Mouse (Mus musculus) cerebellum, postnatal 10 days (tissue): ENCODE measurements around the gene Cnr2.

Experiments
- DNase-seq, 2 experiments: peaks; one replicate each; pipeline ENCODE4 v3.0.0; 2021; ENCODE audit warnings: mixed read lengths in 2 of 2

The Cnr2 gene

GRCm38 (mm10) chr4:135876583-135877020 lies 18.6 kb upstream of the Cnr2 start:
- DNase-seq: peak; percentile 46 to 50

- peak in 1 of 2 experiments; percentile 32 for DNase-seq
Measured at GRCm38 (mm10) chr4:135877742-135878141, 17.5 kb upstream of the Cnr2 start.

GRCm38 (mm10) chr4:135879021-135879420 lies 16.2 kb upstream of the Cnr2 start:
- DNase-seq: no peak

- DNase-seq: no peak
Measured at GRCm38 (mm10) chr4:135880018-135880417, 15.2 kb upstream of the Cnr2 start.

GRCm38 (mm10) chr4:135880576-135880975 lies 14.6 kb upstream of the Cnr2 start:
- no peak for DNase-seq

GRCm38 (mm10) chr4:135882023-135882422 lies 13.2 kb upstream of the Cnr2 start:
- no peak for DNase-seq

- DNase-seq: no peak
Measured at GRCm38 (mm10) chr4:135883401-135883851, 11.8 kb upstream of the Cnr2 start.

GRCm38 (mm10) chr4:135883881-135884516 lies 11.2 kb upstream of the Cnr2 start:
- no peak for DNase-seq

GRCm38 (mm10) chr4:135884531-135884930 lies 10.7 kb upstream of the Cnr2 start:
- DNase-seq: no peak

GRCm38 (mm10) chr4:135885676-135886075 lies 9.5 kb upstream of the Cnr2 start:
- DNase-seq: no peak

GRCm38 (mm10) chr4:135886184-135886583 lies 9.0 kb upstream of the Cnr2 start:
- DNase-seq: no peak

GRCm38 (mm10) chr4:135888448-135889057 lies 6.6 kb upstream of the Cnr2 start:
- no peak for DNase-seq

GRCm38 (mm10) chr4:135889146-135889883 lies 5.9 kb upstream of the Cnr2 start:
- DNase-seq: no peak

GRCm38 (mm10) chr4:135889884-135890283 lies 5.3 kb upstream of the Cnr2 start:
- DNase-seq: peak; percentile 89 to 90

- no peak for DNase-seq
Measured at GRCm38 (mm10) chr4:135891539-135891938, 3.7 kb upstream of the Cnr2 start.

- DNase-seq: no peak
Measured at GRCm38 (mm10) chr4:135892884-135893283, 2.3 kb upstream of the Cnr2 start.

- no peak for DNase-seq
Measured at GRCm38 (mm10) chr4:135896157-135896556, 963 bp downstream of the Cnr2 start.

GRCm38 (mm10) chr4:135898380-135899049 lies 3.3 kb downstream of the Cnr2 start:
- no peak for DNase-seq

GRCm38 (mm10) chr4:135899050-135899448 lies 3.9 kb downstream of the Cnr2 start:
- no peak for DNase-seq

- DNase-seq: no peak
Measured at GRCm38 (mm10) chr4:135900008-135900407, 4.8 kb downstream of the Cnr2 start.

GRCm38 (mm10) chr4:135902606-135903242 lies 7.5 kb downstream of the Cnr2 start:
- no peak for DNase-seq

- no peak for DNase-seq
Measured at GRCm38 (mm10) chr4:135904810-135905209, 9.6 kb downstream of the Cnr2 start.

- DNase-seq: no peak
Measured at GRCm38 (mm10) chr4:135906633-135907032, 11.4 kb downstream of the Cnr2 start.
